Mouse (Mus musculus) erythroblast, embryonic 14.5 days (primary cell): Measurements from ENCODE around the gene Zfp758.

ENCODE experiments used
- GATA1 ChIP-seq: IDR thresholded peaks from 2 replicates; pipeline ENCODE4 v1.6.1; 2012; ENCODE audit warnings: low read length, inconsistent platforms, mixed read lengths
- TAL1 ChIP-seq: IDR thresholded peaks from 3 replicates; pipeline ENCODE4 v1.6.1; 2012; ENCODE audit warnings: low read length, inconsistent platforms, mixed read lengths

- TF ChIP-seq TAL1 (no peak), GATA1 (no peak)
Observed at GRCm38 (mm10) chr17:22417510-22417909, 56.3 kb downstream of the Zfp758 start.
